9 mouse cellular contexts compared by ENCODE assay signal in genomic region chr2:149828911-149829310, GRCm38 (mm10). TPM values are rescaled to one million over a fixed set of nuclear protein-coding genes. Genes with fewer than 3 reads are reported as not detected.
DNase-seq lines count a peak whose midpoint lies in the region; ATAC-seq and TF ChIP-seq lines count a peak whose summit lies in the region.
"Had no signal": no experiment of that assay in that cellular context is flagged by ENCODE, and none has a peak within 500 bp of the region (broad histone marks: within the 10 kb centered on the region; RNA-seq: fewer than 3 reads in every experiment).

TSS of gene Syndig1 (plus strand) at chr2:149829211.

- DNase-seq in kidney, postnatal 4 days, result no peak
- DNase-seq in embryonic facial prominence, embryonic 11.5 days (ENCODE audit: low spot score), result no peak
- no peak for DNase-seq in hindbrain, postnatal 0 days (ENCODE audit: low spot score)
- no peak for DNase-seq in retina, embryonic 14.5 days (ENCODE audit: low spot score)
- DNase-seq in T-cell, adult 2 months (ENCODE audit: low spot score), result no peak
- no peak for DNase-seq in adrenal gland, postnatal 25 days
- DNase-seq: retina, postnatal 1 day had no signal

- H3K4me1 ChIP-seq in kidney, embryonic 14.5 days (ENCODE audit: control insufficient read depth, insufficient read depth, low read length), result peaks cover 9% of the 10 kb centered on the region; the same call in 1 of the 2 replicates
- no peaks in the 10 kb centered on the region for H3K4me1 ChIP-seq in embryonic facial prominence, embryonic 11.5 days (ENCODE audit: control insufficient read depth, insufficient read depth, low read length)
- H3K4me1 ChIP-seq in hindbrain, postnatal 0 days (ENCODE audit: insufficient read depth, low read length), result 0 out of 2 replicates have a peak, but pooled peaks cover 4% of the 10 kb centered on the region
- peaks cover 22% of the 10 kb centered on the region; the same call in 1 of the 2 replicates for H3K4me1 ChIP-seq in midbrain, embryonic 12.5 days

- H3K27me3 ChIP-seq in kidney, embryonic 14.5 days (ENCODE audit: control insufficient read depth, insufficient read depth, low read length), result peaks cover 41% of the 10 kb centered on the region
- H3K27me3 ChIP-seq in embryonic facial prominence, embryonic 11.5 days (ENCODE audit: control insufficient read depth, insufficient read depth, low read length), result peaks cover 19% of the 10 kb centered on the region
- H3K27me3 ChIP-seq in hindbrain, postnatal 0 days (ENCODE audit: insufficient read depth, low read length), result no peaks in the 10 kb centered on the region
- H3K27me3 ChIP-seq in midbrain, embryonic 12.5 days, result peaks cover 48% of the 10 kb centered on the region

- peak within 1 kb of the TSS; percentile 55 for H3K4me3 ChIP-seq in kidney, embryonic 14.5 days (ENCODE audit: low read length)
- H3K4me3 ChIP-seq in embryonic facial prominence, embryonic 11.5 days (ENCODE audit: low read depth, low read length), result no peak within 1 kb of the TSS
- peak within 1 kb of the TSS; percentile 72 for H3K4me3 ChIP-seq in hindbrain, postnatal 0 days (ENCODE audit: low read length)
- H3K4me3 ChIP-seq in midbrain, embryonic 12.5 days, result peak within 1 kb of the TSS; percentile 64

- H3K9ac ChIP-seq in kidney, embryonic 14.5 days (ENCODE audit: low read depth, low read length), result no peak within 1 kb of the TSS
- no peak within 1 kb of the TSS for H3K9ac ChIP-seq in embryonic facial prominence, embryonic 11.5 days (replicated peaks; ENCODE audit: low read length)
- H3K9ac ChIP-seq in hindbrain, postnatal 0 days (replicated peaks; ENCODE audit: low read length), result peak within 1 kb of the TSS; percentile 63; the same call in 1 of the 2 replicates
- peak within 1 kb of the TSS; percentile 63; the same call in 1 of the 2 replicates for H3K9ac ChIP-seq in midbrain, embryonic 12.5 days (replicated peaks)

- ATAC-seq in kidney, embryonic 14.5 days (ENCODE audit: low FRiP score, low TSS enrichment), result no peak
- no peak for ATAC-seq in embryonic facial prominence, embryonic 11.5 days (replicated peaks; ENCODE audit: insufficient number of reproducible peaks, low FRiP score, low TSS enrichment, low read depth)
- no peak for ATAC-seq in hindbrain, postnatal 0 days
- ATAC-seq in midbrain, embryonic 12.5 days (ENCODE audit: low FRiP score, low read depth), result no peak

- peak within 1 kb of the TSS; percentile 96 for H3K4me2 ChIP-seq in kidney, embryonic 14.5 days (replicated peaks; ENCODE audit: low read depth, low read length)
- H3K4me2 ChIP-seq in embryonic facial prominence, embryonic 11.5 days (ENCODE audit: low read depth, low read length), result peak within 1 kb of the TSS; percentile 89
- H3K4me2 ChIP-seq in hindbrain, postnatal 0 days (ENCODE audit: low read depth, low read length), result peak within 1 kb of the TSS; percentile 97
- peak within 1 kb of the TSS; percentile 98 for H3K4me2 ChIP-seq in midbrain, embryonic 12.5 days (replicated peaks)

- no peaks in the 10 kb centered on the region for H3K9me3 ChIP-seq in kidney, embryonic 14.5 days (ENCODE audit: control insufficient read depth, low read length)
- H3K9me3 ChIP-seq in embryonic facial prominence, embryonic 11.5 days (replicated peaks; ENCODE audit: control insufficient read depth, low read length), result no peaks in the 10 kb centered on the region
- H3K9me3 ChIP-seq in hindbrain, postnatal 0 days (ENCODE audit: low read length), result no peaks in the 10 kb centered on the region
- H3K9me3 ChIP-seq in midbrain, embryonic 12.5 days, result no peaks in the 10 kb centered on the region

- no peak for TF ChIP-seq CTCF in hindbrain, postnatal 0 days (IDR thresholded peaks at IDR 0.05; ENCODE audit: low read depth)

- 82% methylated on average over 2 of the region's 2 CpGs for WGBS in kidney, embryonic 14.5 days
- WGBS in embryonic facial prominence, embryonic 11.5 days, result 85% methylated on average over 2 of the region's 2 CpGs
- WGBS in hindbrain, postnatal 0 days, result 79% methylated on average over 2 of the region's 2 CpGs
- 91% methylated on average over 2 of the region's 2 CpGs for WGBS in midbrain, embryonic 12.5 days

- no peak within 1 kb of the TSS for H3K27ac ChIP-seq in kidney, embryonic 14.5 days (ENCODE audit: low read depth, low read length)
- H3K27ac ChIP-seq in embryonic facial prominence, embryonic 11.5 days (replicated peaks; ENCODE audit: low read depth, low read length), result no peak within 1 kb of the TSS
- no peak within 1 kb of the TSS; the same call in 1 of the 2 replicates for H3K27ac ChIP-seq in hindbrain, postnatal 0 days
- no peak within 1 kb of the TSS for H3K27ac ChIP-seq in midbrain, embryonic 12.5 days (replicated peaks)

- H3K36me3 ChIP-seq in kidney, embryonic 14.5 days (ENCODE audit: control insufficient read depth, insufficient read depth, low read length), result no peaks in the 10 kb centered on the region
- no peaks in the 10 kb centered on the region for H3K36me3 ChIP-seq in embryonic facial prominence, embryonic 11.5 days (replicated peaks; ENCODE audit: control insufficient read depth, insufficient read depth, low read depth, low read length)
- no peaks in the 10 kb centered on the region for H3K36me3 ChIP-seq in hindbrain, postnatal 0 days (ENCODE audit: insufficient read depth, low read length)
- no peaks in the 10 kb centered on the region for H3K36me3 ChIP-seq in midbrain, embryonic 12.5 days

RNA-seq across cellular contexts. Expression of gene Syndig1, which starts in this region (rescaled TPM):
- polyA plus RNA-seq in kidney, embryonic 14.5 days (2014; fragmentation: Nextera tagmentation; extraction: Ambion mirVana), result 3.6 and 4.8 TPM in 2 replicates
- polyA plus RNA-seq in embryonic facial prominence, embryonic 11.5 days (2014; fragmentation: Nextera tagmentation; extraction: Ambion mirVana), result 4.1 and 6.7 TPM in 2 replicates
- total RNA-seq in hindbrain, postnatal 0 days (2014; rRNA removed), result 45.5 and 51.1 TPM in 2 replicates
- polyA plus RNA-seq in hindbrain, postnatal 0 days (2015; fragmentation: Nextera tagmentation; extraction: Ambion mirVana), result 38.3 and 39.2 TPM in 2 replicates
- polyA plus RNA-seq in midbrain, embryonic 12.5 days (2016; fragmentation: Nextera tagmentation; extraction: Ambion mirVana), result 9.8 and 10.0 TPM in 2 replicates
- total RNA-seq in adrenal gland, postnatal 25 days (2021), result 0.62 and 1.2 TPM in 2 replicates

Comparison
In these comparisons a context has a peak if more than half of its experiments do, and no peak if none do; other contexts are left out.
1. RNA of gene Syndig1 (total RNA-seq): 45.5 to 51.1 TPM in hindbrain, postnatal 0 days; 0.62 to 1.2 TPM in adrenal gland, postnatal 25 days; every median in the first group is over 10 times any median in the second.
2. H3K9ac ChIP-seq: peak in hindbrain, postnatal 0 days (single experiment) and midbrain, embryonic 12.5 days (single experiment); none in kidney, embryonic 14.5 days (single experiment) and embryonic facial prominence, embryonic 11.5 days (single experiment).
3. Peak in every context shown above with its lines, with median percentiles within 50 percentile points of each other: H3K4me2 ChIP-seq.